Mouse (Mus musculus) myocyte (in vitro differentiated cells): ENCODE results near the gene Camta1. TPM values are rescaled to one million over a fixed set of nuclear protein-coding genes. Genes with fewer than 3 reads are reported as not detected.

Experiments used
- H3K27me3 ChIP-seq: one replicate; pipeline ENCODE4 v1.6.1; 2011; ENCODE audit not compliant: control insufficient read depth, insufficient read depth, insufficient read length
- H3K36me3 ChIP-seq: one replicate; pipeline ENCODE4 v1.6.1; 2011; ENCODE audit not compliant: control insufficient read depth, insufficient read depth
- H3K4me2 ChIP-seq: one replicate; pipeline ENCODE4 v1.6.1; 2011; ENCODE audit warnings: low read depth, control low read depth
- H3K4me3 ChIP-seq: one replicate; pipeline ENCODE4 v1.5.1; 2011; ENCODE audit warnings: mild to moderate bottlenecking, control low read depth, moderate library complexity
- H3K79me2 ChIP-seq: one replicate; pipeline ENCODE4 v1.6.1; 2011; ENCODE audit not compliant: control insufficient read depth, insufficient read depth
- H3ac ChIP-seq: one replicate; pipeline ENCODE4 v1.6.1; 2011; ENCODE audit not compliant: control insufficient read depth, insufficient read length
- CEBPB ChIP-seq: IDR thresholded peaks from 2 replicates; pipeline ENCODE4 v1.6.1; 2011; ENCODE audit warnings: mild to moderate bottlenecking, moderate library complexity; ENCODE audit not compliant: poor library complexity, insufficient read depth, severe bottlenecking
- E2F4 ChIP-seq: IDR thresholded peaks from one replicate; pipeline ENCODE4 v1.6.1; 2011; ENCODE audit warnings: mild to moderate bottlenecking, control low read depth, moderate library complexity; ENCODE audit not compliant: insufficient read depth
- MAX ChIP-seq: IDR thresholded peaks from one replicate; pipeline ENCODE4 v1.6.1; 2011; ENCODE audit warnings: low read depth, mild to moderate bottlenecking, control low read depth
- MYOD1 ChIP-seq, 3 experiments: IDR thresholded peaks; one replicate each; pipeline ENCODE4 v1.6.1; 2011; ENCODE audit warnings: control low read depth in 2 of 3, low read depth in 2 of 3, mild to moderate bottlenecking in 2 of 3, moderate library complexity in 1 of 3; ENCODE audit not compliant: insufficient read length in 2 of 3, control insufficient read depth in 1 of 3
- MYOG ChIP-seq, 3 experiments: IDR thresholded peaks; one replicate each; pipeline ENCODE4 v1.6.1; 2011; ENCODE audit warnings: control low read depth in 2 of 3, low read depth in 2 of 3, mild to moderate bottlenecking in 2 of 3; ENCODE audit not compliant: insufficient read length in 2 of 3, control insufficient read depth in 1 of 3, insufficient read depth in 1 of 3
- POLR2A ChIP-seq: IDR thresholded peaks from one replicate; pipeline ENCODE4 v1.6.1; 2011; ENCODE audit warnings: low read depth, mild to moderate bottlenecking, control low read depth, moderate library complexity; ENCODE audit not compliant: insufficient read length
- POLR2AphosphoS2 ChIP-seq: IDR thresholded peaks from one replicate; pipeline ENCODE4 v1.6.1; 2011; ENCODE audit warnings: low read depth, control low read depth; ENCODE audit not compliant: insufficient read length
- REST ChIP-seq: IDR thresholded peaks from one replicate; pipeline ENCODE4 v1.6.1; 2011; ENCODE audit warnings: mild to moderate bottlenecking, control low read depth, moderate library complexity; ENCODE audit not compliant: insufficient read depth, insufficient read length
- SRF ChIP-seq: IDR thresholded peaks from one replicate; pipeline ENCODE4 v1.6.1; 2011; ENCODE audit warnings: low read depth; ENCODE audit not compliant: control insufficient read depth, insufficient read length
- TCF12 ChIP-seq: IDR thresholded peaks from one replicate; pipeline ENCODE4 v1.6.1; 2011; ENCODE audit warnings: mild to moderate bottlenecking, control low read depth; ENCODE audit not compliant: poor library complexity, insufficient read depth, severe bottlenecking
- TCF3 ChIP-seq: IDR thresholded peaks from one replicate; pipeline ENCODE4 v1.6.1; 2011; ENCODE audit warnings: low read depth, control low read depth; ENCODE audit not compliant: insufficient read length
- USF1 ChIP-seq: IDR thresholded peaks from one replicate; pipeline ENCODE4 v1.6.1; 2011; ENCODE audit warnings: low read depth, mild to moderate bottlenecking, control low read depth, moderate library complexity
- polyA plus RNA-seq: library from polyadenylated mRNA; unstranded; fragments of >200 nt; fragmentation: generic; extraction: Trizol; gene quantifications from one replicate; pipeline ENCODE4 v1.2.1, GENCODE M21; 2012; ENCODE audit warnings: missing spikeins

Gene Camta1
- polyA plus RNA-seq, 1 experiment: 40.6 TPM

DNA sequence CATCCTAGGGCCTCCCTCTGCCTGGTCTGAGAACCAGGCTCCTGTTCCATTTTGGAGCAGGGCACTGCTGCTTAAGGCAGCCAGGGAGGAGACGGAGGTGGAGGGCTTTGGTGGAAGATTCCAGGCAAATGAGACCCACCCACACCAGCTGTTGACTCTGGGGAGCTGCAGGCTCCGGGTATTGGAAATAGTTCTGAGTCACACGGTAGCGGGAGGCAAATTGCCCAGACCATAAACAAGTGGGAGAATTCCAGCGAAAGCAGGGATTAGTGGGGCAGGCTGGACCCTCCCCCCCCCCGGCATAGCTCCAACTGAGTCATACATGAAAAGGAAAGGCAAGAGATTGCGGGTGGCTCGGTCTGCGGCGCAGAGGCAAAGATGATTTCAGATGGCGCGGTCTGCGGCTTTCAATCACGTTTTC lies 450.0 kb downstream of the Camta1 start:
- TF ChIP-seq MAX: peak; percentile 27
- TF ChIP-seq CEBPB: peak; percentile 27; the same call in 1 of the 2 replicates
- TF ChIP-seq MYOG (IDR thresholded peaks at IDR 0.05; ENCODE audit: control insufficient read depth in 1 of 3, insufficient read depth in 1 of 3, insufficient read length in 2 of 3, low read depth in 2 of 3): peak; percentile 52 to 95 (median 92)
- peak; percentile 76 for TF ChIP-seq TCF3
- peak; percentile 86 to 93 (median 88) for TF ChIP-seq MYOD1 (IDR thresholded peaks at IDR 0.05; ENCODE audit: control insufficient read depth in 1 of 3, insufficient read length in 2 of 3, low read depth in 2 of 3)
- peak; percentile 6 for TF ChIP-seq USF1
- TF ChIP-seq SRF: peak; percentile 17
- no peak for TF ChIP-seq E2F4
- TF ChIP-seq TCF12: peak; percentile 91
- TF ChIP-seq POLR2AphosphoS2: no peak
- H3K79me2 ChIP-seq: no peaks in the 10 kb centered on the region
- H3K4me2 ChIP-seq: peak overlapping the region; percentile 88
- no peak overlapping the region for H3K4me3 ChIP-seq
- no peaks in the 10 kb centered on the region for H3K27me3 ChIP-seq
- H3ac ChIP-seq: no peak overlapping the region
- no peaks in the 10 kb centered on the region for H3K36me3 ChIP-seq

DNA sequence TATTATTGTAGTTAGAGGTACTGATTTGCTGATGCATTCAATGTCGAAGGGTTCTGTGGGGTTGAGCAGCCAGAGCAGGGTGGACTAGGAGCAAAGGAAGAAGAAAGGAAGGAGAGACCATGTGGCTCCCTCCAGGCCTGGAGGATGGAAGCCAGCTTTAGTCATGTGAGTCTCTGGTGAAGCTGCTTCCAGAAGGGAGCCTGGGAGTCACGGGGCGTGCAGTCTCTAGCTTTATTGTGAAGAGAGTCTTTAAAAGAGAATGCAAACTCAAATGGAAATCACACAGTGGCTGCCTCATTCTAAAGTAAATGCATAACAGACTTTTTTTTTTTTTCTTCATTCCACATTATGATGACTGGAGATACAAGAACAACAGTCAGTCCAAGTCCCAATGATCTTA lies 450.7 kb downstream of the Camta1 start:
- Histone ChIP-seq H3K27me3 (no peaks in the 10 kb centered on the region), H3K36me3 (no peaks in the 10 kb centered on the region), H3K4me2 (peak overlapping the region; percentile 57), H3K79me2 (no peaks in the 10 kb centered on the region), H3K4me3 (no peak overlapping the region), H3ac (no peak overlapping the region)
- TF ChIP-seq MYOD1 (IDR thresholded peaks at IDR 0.05; ENCODE audit: control insufficient read depth in 1 of 3, insufficient read length in 2 of 3, low read depth in 2 of 3) (no peak), TCF3 (no peak), TCF12 (no peak), MAX (no peak)

DNA sequence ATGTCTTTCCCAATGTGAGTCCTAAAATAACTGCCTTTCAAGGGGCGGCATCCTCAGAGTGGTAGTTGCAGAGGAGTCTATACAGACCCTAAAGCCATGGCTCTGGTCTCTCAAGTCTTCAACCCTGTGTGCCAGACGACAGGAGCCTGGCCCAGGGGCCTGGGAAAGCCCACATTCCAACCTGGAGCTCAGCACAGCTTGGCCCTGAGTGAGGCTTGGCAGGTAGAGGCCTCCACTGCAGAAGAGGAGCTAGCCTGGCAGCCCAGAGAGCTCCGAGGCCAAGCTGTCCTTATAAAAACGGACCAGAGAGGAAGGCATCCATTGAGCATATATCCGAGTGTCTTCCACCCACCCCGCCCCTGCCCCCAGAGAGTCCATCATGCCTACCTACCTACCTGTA lies 452.4 kb downstream of the Camta1 start:
- H3K4me3 ChIP-seq: no peak overlapping the region
- no peak overlapping the region for H3ac ChIP-seq
- no peaks in the 10 kb centered on the region for H3K79me2 ChIP-seq
- TF ChIP-seq MYOG (IDR thresholded peaks at IDR 0.05; ENCODE audit: control insufficient read depth in 1 of 3, insufficient read depth in 1 of 3, insufficient read length in 2 of 3, low read depth in 2 of 3) (no peak), SRF (no peak), TCF3 (no peak), MYOD1 (IDR thresholded peaks at IDR 0.05; ENCODE audit: control insufficient read depth in 1 of 3, insufficient read length in 2 of 3, low read depth in 2 of 3) (no peak), REST (no peak), CEBPB (no peak), TCF12 (no peak), USF1 (no peak), MAX (no peak), POLR2AphosphoS2 (no peak), POLR2A (no peak), E2F4 (no peak)
- no peaks in the 10 kb centered on the region for H3K36me3 ChIP-seq
- H3K27me3 ChIP-seq: no peaks in the 10 kb centered on the region
- no peak overlapping the region for H3K4me2 ChIP-seq

DNA sequence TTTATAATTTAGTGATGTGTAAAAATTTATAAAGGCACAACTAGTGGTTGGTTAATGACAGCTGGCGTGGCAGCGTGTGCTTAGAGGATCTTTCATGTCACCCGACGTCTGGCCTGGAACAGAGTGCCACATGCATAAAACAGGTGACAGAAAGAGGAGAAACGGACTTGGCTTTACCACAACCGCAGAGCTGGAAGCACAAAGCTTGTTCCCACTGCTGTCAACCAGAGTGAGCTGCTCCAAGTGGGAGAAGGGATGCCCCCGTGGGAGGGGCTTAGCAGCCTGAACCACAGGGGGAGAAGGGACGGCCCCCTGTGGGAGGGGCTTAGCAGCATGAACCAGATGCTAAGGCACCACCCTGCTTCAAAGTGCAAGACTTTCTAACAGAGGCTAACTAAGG lies 452.9 kb downstream of the Camta1 start:
- Histone ChIP-seq H3K4me2 (no peak overlapping the region), H3K27me3 (no peaks in the 10 kb centered on the region)
- TF ChIP-seq USF1 (no peak), POLR2A (no peak), MYOD1 (IDR thresholded peaks at IDR 0.05; ENCODE audit: control insufficient read depth in 1 of 3, insufficient read length in 2 of 3, low read depth in 2 of 3) (peak in 1 of 3 experiments; percentile 76), SRF (no peak), E2F4 (no peak), REST (no peak), MYOG (IDR thresholded peaks at IDR 0.05; ENCODE audit: control insufficient read depth in 1 of 3, insufficient read depth in 1 of 3, insufficient read length in 2 of 3, low read depth in 2 of 3) (peak; percentile 5 to 88 (median 71)), TCF3 (peak; percentile 35), POLR2AphosphoS2 (no peak), TCF12 (peak; percentile 75), MAX (no peak), CEBPB (no peak)

DNA sequence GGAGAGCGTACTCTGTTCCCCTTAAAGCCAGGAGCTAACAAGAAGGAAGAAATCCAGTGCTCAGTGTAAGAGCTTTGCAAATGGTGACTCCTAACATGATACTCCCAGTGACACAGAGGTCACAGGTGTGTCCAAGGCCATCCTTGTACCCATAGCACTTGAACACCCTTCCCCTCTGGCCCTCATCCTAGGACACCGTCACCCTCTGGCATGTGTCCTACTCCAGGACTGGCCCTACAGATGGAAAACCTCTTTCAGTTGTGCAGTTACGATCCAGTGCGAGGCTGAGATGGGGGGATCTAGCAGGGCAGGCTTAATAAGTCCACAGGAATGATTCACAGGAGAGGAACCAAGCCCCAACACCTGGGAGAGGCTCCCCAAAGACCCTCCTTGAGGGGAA lies 453.4 kb downstream of the Camta1 start:
- no peak overlapping the region for H3K4me2 ChIP-seq
- H3ac ChIP-seq: no peak overlapping the region
- no peaks in the 10 kb centered on the region for H3K79me2 ChIP-seq
- TF ChIP-seq MYOD1 (IDR thresholded peaks at IDR 0.05; ENCODE audit: control insufficient read depth in 1 of 3, insufficient read length in 2 of 3, low read depth in 2 of 3): no peak
- no peak for TF ChIP-seq SRF
- TF ChIP-seq E2F4: no peak
- TF ChIP-seq MYOG (IDR thresholded peaks at IDR 0.05; ENCODE audit: control insufficient read depth in 1 of 3, insufficient read depth in 1 of 3, insufficient read length in 2 of 3, low read depth in 2 of 3): no peak
- TF ChIP-seq TCF12: no peak
- no peak for TF ChIP-seq POLR2A
- no peak for TF ChIP-seq MAX
- no peak for TF ChIP-seq REST
- TF ChIP-seq USF1: no peak
- TF ChIP-seq CEBPB: no peak
- no peak for TF ChIP-seq TCF3
- TF ChIP-seq POLR2AphosphoS2: no peak
- no peaks in the 10 kb centered on the region for H3K36me3 ChIP-seq
- no peaks in the 10 kb centered on the region for H3K27me3 ChIP-seq
- no peak overlapping the region for H3K4me3 ChIP-seq

More for the DNA sequence above, 452.9 kb downstream of the Camta1 start:
- no peak overlapping the region for H3ac ChIP-seq
- no peaks in the 10 kb centered on the region for H3K79me2 ChIP-seq
- H3K36me3 ChIP-seq: no peaks in the 10 kb centered on the region
- no peak overlapping the region for H3K4me3 ChIP-seq
